Mouse (Mus musculus) bone marrow macrophage, adult 2 months (primary cell): ENCODE data around the gene Cask. TPM values are rescaled to one million over a fixed set of nuclear protein-coding genes. Genes with fewer than 3 reads are reported as not detected.

Experiments used
- H3K27ac ChIP-seq: 2 replicates; pipeline ENCODE4 v1.5.1; 2012; ENCODE audit warnings: low read depth, low read length; ENCODE audit not compliant: insufficient read depth
- H3K4me1 ChIP-seq: 2 replicates; pipeline ENCODE4 v1.6.1; 2012; ENCODE audit warnings: low read length; ENCODE audit not compliant: control insufficient read depth, insufficient read depth
- H3K4me3 ChIP-seq: 2 replicates; pipeline ENCODE4 v1.5.1; 2012; ENCODE audit warnings: mild to moderate bottlenecking, low read length, moderate library complexity; ENCODE audit not compliant: insufficient read depth
- CTCF ChIP-seq: IDR thresholded peaks from 2 replicates; pipeline ENCODE4 v1.5.1; 2012; ENCODE audit warnings: low read depth, mild to moderate bottlenecking, low read length, moderate library complexity
- POLR2A ChIP-seq: IDR thresholded peaks from 2 replicates; pipeline ENCODE4 v1.6.1; 2012; ENCODE audit warnings: mild to moderate bottlenecking, low read depth, low read length, borderline replicate concordance
- polyA plus RNA-seq: library from polyadenylated mRNA; stranded (reverse); fragments of >200 nt; gene quantifications from 2 replicates; pipeline ENCODE4 v1.2.4, GENCODE M21; 2012; ENCODE audit not compliant: missing spikeins, insufficient read depth, insufficient read length

Gene Cask
- polyA plus RNA-seq, 1 experiment, result 24.9 TPM

- no peaks in the 10 kb centered on the region for H3K4me1 ChIP-seq
- no peak overlapping the region for H3K27ac ChIP-seq
- H3K4me3 ChIP-seq, result no peak overlapping the region
- TF ChIP-seq CTCF (no peak), POLR2A (no peak)
These were observed 130.8 kb downstream of the Cask start for GRCm38 (mm10) chrX:13720296-13720829.

GRCm38 (mm10) chrX:13718283-13718682 is 132.9 kb downstream of the Cask start:
- Histone ChIP-seq H3K27ac (no peak overlapping the region), H3K4me1 (no peaks in the 10 kb centered on the region), H3K4me3 (no peak overlapping the region)
- TF ChIP-seq POLR2A, result no peak
- no peak for TF ChIP-seq CTCF

- H3K4me1 ChIP-seq, result no peaks in the 10 kb centered on the region
- H3K4me3 ChIP-seq, result no peak overlapping the region
- no peak for TF ChIP-seq POLR2A
- no peak for TF ChIP-seq CTCF
- no peak overlapping the region for H3K27ac ChIP-seq
These were observed 134.2 kb downstream of the Cask start for GRCm38 (mm10) chrX:13716796-13717569.

- no peaks in the 10 kb centered on the region for H3K4me1 ChIP-seq
- TF ChIP-seq POLR2A, result no peak
- TF ChIP-seq CTCF, result no peak
These were observed 141.0 kb downstream of the Cask start for GRCm38 (mm10) chrX:13710174-13710573.

GRCm38 (mm10) chrX:13705051-13705450 is 146.1 kb downstream of the Cask start:
- TF ChIP-seq POLR2A (no peak), CTCF (no peak)
- Histone ChIP-seq H3K4me1 (no peaks in the 10 kb centered on the region), H3K27ac (no peak overlapping the region), H3K4me3 (no peak overlapping the region)

More at GRCm38 (mm10) chrX:13710174-13710573, 141.0 kb downstream of the Cask start:
- Histone ChIP-seq H3K4me3 (no peak overlapping the region), H3K27ac (no peak overlapping the region)

- H3K27ac ChIP-seq, result no peak overlapping the region
- no peaks in the 10 kb centered on the region for H3K4me1 ChIP-seq
- TF ChIP-seq CTCF (no peak), POLR2A (no peak)
- H3K4me3 ChIP-seq, result no peak overlapping the region
These were observed 150.5 kb downstream of the Cask start for GRCm38 (mm10) chrX:13700681-13701080.

GRCm38 (mm10) chrX:13691865-13692264 is 159.3 kb downstream of the Cask start:
- Histone ChIP-seq H3K4me1 (no peaks in the 10 kb centered on the region), H3K27ac (no peak overlapping the region), H3K4me3 (no peak overlapping the region)
- TF ChIP-seq POLR2A (no peak), CTCF (no peak)

GRCm38 (mm10) chrX:13688356-13688755 is 162.8 kb downstream of the Cask start:
- TF ChIP-seq POLR2A (no peak), CTCF (no peak)
- no peak overlapping the region for H3K27ac ChIP-seq
- no peak overlapping the region for H3K4me3 ChIP-seq
- no peaks in the 10 kb centered on the region for H3K4me1 ChIP-seq

GRCm38 (mm10) chrX:13686589-13686988 is 164.6 kb downstream of the Cask start:
- H3K27ac ChIP-seq, result no peak overlapping the region
- no peak overlapping the region for H3K4me3 ChIP-seq
- no peaks in the 10 kb centered on the region for H3K4me1 ChIP-seq
- no peak for TF ChIP-seq POLR2A

- H3K27ac ChIP-seq, result no peak overlapping the region
- H3K4me3 ChIP-seq, result no peak overlapping the region
- TF ChIP-seq POLR2A, result no peak
- no peak for TF ChIP-seq CTCF
- no peaks in the 10 kb centered on the region for H3K4me1 ChIP-seq
These were observed 169.4 kb downstream of the Cask start for GRCm38 (mm10) chrX:13681748-13682147.

- TF ChIP-seq POLR2A, result no peak
- TF ChIP-seq CTCF, result no peak
- H3K4me1 ChIP-seq, result no peaks in the 10 kb centered on the region; the same call in 1 of the 2 replicates
- no peak overlapping the region for H3K27ac ChIP-seq
- H3K4me3 ChIP-seq, result no peak overlapping the region
These were observed 178.2 kb downstream of the Cask start for GRCm38 (mm10) chrX:13673001-13673400.
